Mouse (Mus musculus): ENCODE measurements around the gene Olfr878. TPM values are rescaled to one million over a fixed set of nuclear protein-coding genes. Genes with fewer than 3 reads are reported as not detected.

The Olfr878 gene
- total RNA-seq (2021): not detected

- intact Hi-C loops (cut with DNase I): no loop called here
Observed at GRCm38 (mm10) chr9:37917540-37917939, at the start of gene Olfr878. Olfr878 (plus strand) TSS chr9:37917840.

DNA sequence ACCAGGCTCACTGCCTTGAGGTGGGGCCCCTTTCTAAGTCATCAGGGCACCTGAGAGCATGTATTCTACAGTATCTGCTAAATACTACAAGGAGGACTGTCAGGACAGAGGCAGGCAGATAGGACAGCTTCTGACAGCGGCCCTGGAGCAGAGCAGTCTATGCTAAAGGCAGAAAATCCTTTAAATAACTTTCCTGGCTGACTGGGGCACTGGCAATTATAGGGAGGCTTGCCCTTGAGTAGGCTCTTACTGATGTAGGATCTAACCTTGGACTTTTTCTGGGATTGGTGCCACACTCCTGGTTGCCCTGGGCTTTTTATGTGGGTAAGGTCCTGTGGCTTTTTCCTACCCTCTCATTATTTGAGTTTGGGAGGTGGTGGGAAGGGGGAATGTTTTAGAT lies 47.4 kb upstream of the Olfr878 start:
- no peak for DNase-seq (ENCODE audit: extremely low spot score in 1 of 2, low spot score in 2 of 2)
- intact Hi-C loops (cut with DNase I): no loop called here

More at GRCm38 (mm10) chr9:37917540-37917939, at the start of gene Olfr878:
- no peak for DNase-seq (ENCODE audit: extremely low spot score in 1 of 2, low spot score in 2 of 2)

DNA sequence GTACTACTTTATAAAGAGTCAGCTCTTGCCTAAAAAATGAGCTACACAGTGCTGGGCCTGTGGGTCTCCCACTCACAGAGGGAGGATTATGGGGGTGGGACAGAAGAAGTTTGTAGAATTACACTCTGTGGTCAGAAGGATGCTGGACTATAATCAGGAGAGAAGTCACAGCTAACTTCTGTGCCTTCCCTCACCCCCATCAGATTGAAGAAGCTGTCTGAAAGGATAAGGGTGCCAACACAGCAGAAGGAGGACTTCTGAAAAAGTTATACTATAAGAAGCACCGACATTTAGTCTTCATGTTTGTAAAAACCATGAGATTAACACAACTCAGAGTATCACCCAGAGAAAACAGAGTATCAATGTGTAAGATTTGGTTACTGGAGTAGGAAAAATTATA lies 46.5 kb upstream of the Olfr878 start:
- intact Hi-C loops (cut with DNase I): no loop called here
- DNase-seq (ENCODE audit: extremely low spot score in 1 of 2, low spot score in 2 of 2): no peak

- no peak for DNase-seq (ENCODE audit: extremely low spot score in 1 of 2, low spot score in 2 of 2)
- intact Hi-C loops (cut with DNase I): no loop called here
Observed at GRCm38 (mm10) chr9:37871536-37871935, 46.1 kb upstream of the Olfr878 start.

DNA sequence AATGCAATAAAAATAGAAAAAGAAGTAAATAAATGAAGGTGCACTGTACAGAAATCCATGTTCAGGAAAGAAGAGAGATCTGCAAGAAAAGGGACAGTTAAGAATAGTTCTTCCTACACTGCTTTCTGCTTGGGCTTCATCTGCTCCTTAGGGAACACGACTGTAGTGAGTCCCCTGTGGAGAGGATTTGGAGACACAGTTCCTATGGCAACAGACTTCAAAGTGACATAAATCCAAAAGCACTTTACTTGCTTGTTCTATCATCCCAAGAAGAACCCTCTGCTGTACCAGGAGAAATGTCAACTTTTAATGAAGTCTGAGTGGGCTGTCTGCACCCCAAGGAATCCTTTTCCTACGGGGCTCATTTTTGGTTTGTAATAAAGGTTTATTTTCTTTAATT lies 26.7 kb upstream of the Olfr878 start:
- intact Hi-C loops (cut with DNase I): no loop called here

DNA sequence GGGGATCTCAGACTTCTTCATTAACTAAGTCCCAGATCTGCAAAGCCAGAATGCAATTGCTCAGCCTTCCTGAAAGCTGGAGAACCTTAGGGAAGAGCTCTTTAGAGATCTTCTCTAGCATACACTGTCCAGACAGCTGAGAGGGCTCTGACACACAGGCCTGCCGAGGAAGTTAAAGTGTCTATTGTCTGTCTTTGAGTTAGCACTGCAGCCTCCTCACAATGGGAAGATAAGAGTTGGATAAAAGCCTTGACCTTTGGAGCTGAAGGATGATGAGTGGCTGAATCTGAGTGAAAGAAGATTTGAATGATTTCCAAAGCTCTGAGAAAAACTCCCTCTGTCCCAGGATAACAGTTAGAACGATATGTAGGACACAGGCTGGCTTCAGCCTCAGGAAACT lies 21.0 kb upstream of the Olfr878 start, which contains the start of gene Olfr145:
Olfr145 (plus strand) TSS at position 64 of the 400 bp plus-strand sequence.
- intact Hi-C loops (cut with DNase I): no loop called here
- no peak for DNase-seq (ENCODE audit: extremely low spot score in 1 of 2, low spot score in 2 of 2)

More for the DNA sequence above, 26.7 kb upstream of the Olfr878 start:
- DNase-seq (ENCODE audit: extremely low spot score in 1 of 2, low spot score in 2 of 2): peak in 1 of 2 experiments; percentile 63

GRCm38 (mm10) chr9:37905555-37905954 lies 12.1 kb upstream of the Olfr878 start:
- no peak for DNase-seq (ENCODE audit: extremely low spot score in 1 of 2, low spot score in 2 of 2)
- intact Hi-C loops (cut with DNase I): no loop called here

- intact Hi-C loops (cut with DNase I): no loop called here
- no peak for DNase-seq (ENCODE audit: extremely low spot score in 1 of 2, low spot score in 2 of 2)
Observed at GRCm38 (mm10) chr9:37918018-37918417, 378 bp downstream of the Olfr878 start.

GRCm38 (mm10) chr9:37924194-37924593 lies 6.6 kb downstream of the Olfr878 start:
- intact Hi-C loops (cut with DNase I): loop anchor here (10.0 kb wide), 1 partner anchor 469 kb away; no protein-coding TSS in a partner anchor
- no peak for DNase-seq (ENCODE audit: extremely low spot score in 1 of 2, low spot score in 2 of 2)

GRCm38 (mm10) chr9:37925445-37925844 lies 7.8 kb downstream of the Olfr878 start:
- intact Hi-C loops (cut with DNase I): loop anchor here (5.0 to 10.0 kb wide), 2 partner anchors 93 to 471 kb away; no protein-coding TSS in a partner anchor
- no peak for DNase-seq (ENCODE audit: extremely low spot score in 1 of 2, low spot score in 2 of 2)

GRCm38 (mm10) chr9:37926019-37927013 lies 8.7 kb downstream of the Olfr878 start:
- DNase-seq (ENCODE audit: extremely low spot score in 1 of 2, low spot score in 2 of 2): no peak
- intact Hi-C loops (cut with DNase I): loop anchor here (5.0 to 10.0 kb wide), 2 partner anchors 94 to 472 kb away; no protein-coding TSS in a partner anchor

GRCm38 (mm10) chr9:37932519-37932918 lies 14.9 kb downstream of the Olfr878 start:
- peak; percentile 49 to 82 for DNase-seq (ENCODE audit: extremely low spot score in 1 of 2, low spot score in 2 of 2)
- intact Hi-C loops (cut with DNase I): loop anchor here (2.0 to 10.0 kb wide), 3 partner anchors 242 to 502 kb away; no protein-coding TSS in a partner anchor

DNA sequence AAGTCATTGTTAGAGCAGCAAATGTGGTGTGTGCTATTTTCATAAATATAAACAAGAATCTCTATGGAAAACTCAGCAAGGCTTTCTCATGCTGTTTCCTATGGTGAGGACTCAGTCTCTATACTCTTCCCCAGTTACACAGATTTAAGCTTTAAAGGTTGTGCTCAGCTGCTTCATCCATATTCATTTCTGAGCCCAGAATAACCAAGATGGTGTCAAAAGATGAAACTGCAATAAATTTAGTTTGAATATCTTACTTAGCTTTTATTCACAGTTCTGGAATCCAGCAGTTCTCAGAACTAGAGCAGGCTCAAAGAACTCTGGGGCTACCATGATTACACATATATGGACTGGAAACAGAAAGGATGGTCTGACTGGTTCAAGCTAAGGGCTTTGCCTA lies 16.5 kb downstream of the Olfr878 start:
- intact Hi-C loops (cut with DNase I): loop anchor here (10.0 kb wide), 1 partner anchor 309 kb away; no protein-coding TSS in a partner anchor
- DNase-seq (ENCODE audit: extremely low spot score in 1 of 2, low spot score in 2 of 2): no peak

DNA sequence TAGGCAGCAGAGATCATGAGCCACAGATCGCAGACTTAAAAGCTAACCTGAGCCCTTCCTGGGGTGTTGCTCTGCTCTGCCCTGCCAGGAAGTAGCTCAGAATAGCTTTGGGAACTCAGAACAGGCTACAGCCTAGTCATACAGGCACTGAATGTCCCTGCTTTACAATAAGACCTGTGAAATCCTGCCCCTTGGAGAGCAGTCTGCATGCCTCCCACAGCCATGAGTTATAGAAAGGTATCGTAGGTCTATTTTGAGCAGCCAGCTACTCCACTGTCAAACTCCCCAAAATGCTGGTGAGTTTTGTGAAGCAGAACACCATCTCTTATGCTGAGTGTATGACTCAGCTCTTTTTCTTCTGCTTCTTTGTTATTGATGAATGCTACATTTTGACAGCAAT lies 23.5 kb downstream of the Olfr878 start:
- DNase-seq (ENCODE audit: extremely low spot score in 1 of 2, low spot score in 2 of 2): no peak
- intact Hi-C loops (cut with DNase I): no loop called here

Other genes with a start within 250 kb of the Olfr878 start
- gene Panx3, start 248.6 kb upstream of the Olfr878 start, total RNA-seq (2021): not detected
- not detected for gene Olfr160, start 201.6 kb upstream of the Olfr878 start, total RNA-seq (2021)
- gene Olfr874, start 172.7 kb upstream of the Olfr878 start, total RNA-seq (2021): not detected
- gene Olfr875, start 146.0 kb upstream of the Olfr878 start, total RNA-seq (2021): not detected
- not detected for gene Olfr876, start 114.8 kb upstream of the Olfr878 start, total RNA-seq (2021)
- not detected for gene Olfr877, start 63.6 kb upstream of the Olfr878 start, total RNA-seq (2021)
- under 1 TPM in 1 of 2 experiments, not detected in 1; 0.06 TPM for gene Olfr145, start 21.1 kb upstream of the Olfr878 start, total RNA-seq (2021)
- gene Olfr881, start 74.0 kb downstream of the Olfr878 start, total RNA-seq (2021): not detected
- not detected for gene Olfr883, start 108.0 kb downstream of the Olfr878 start, total RNA-seq (2021)
- gene Olfr884, start 128.7 kb downstream of the Olfr878 start, total RNA-seq (2021): not detected
- not detected for gene Olfr885, start 143.5 kb downstream of the Olfr878 start, total RNA-seq (2021)
- gene Olfr887, start 166.2 kb downstream of the Olfr878 start, total RNA-seq (2021): under 1 TPM in 1 of 2 experiments, not detected in 1; 0.06 TPM
- not detected for gene Olfr888, start 190.3 kb downstream of the Olfr878 start, total RNA-seq (2021)
- not detected for gene Olfr889, start 197.4 kb downstream of the Olfr878 start, total RNA-seq (2021)
- gene Olfr890, start 224.7 kb downstream of the Olfr878 start, total RNA-seq (2021): not detected

Data from left cerebral cortex, postnatal 10 days (tissue).